In the genomic region with DNA sequence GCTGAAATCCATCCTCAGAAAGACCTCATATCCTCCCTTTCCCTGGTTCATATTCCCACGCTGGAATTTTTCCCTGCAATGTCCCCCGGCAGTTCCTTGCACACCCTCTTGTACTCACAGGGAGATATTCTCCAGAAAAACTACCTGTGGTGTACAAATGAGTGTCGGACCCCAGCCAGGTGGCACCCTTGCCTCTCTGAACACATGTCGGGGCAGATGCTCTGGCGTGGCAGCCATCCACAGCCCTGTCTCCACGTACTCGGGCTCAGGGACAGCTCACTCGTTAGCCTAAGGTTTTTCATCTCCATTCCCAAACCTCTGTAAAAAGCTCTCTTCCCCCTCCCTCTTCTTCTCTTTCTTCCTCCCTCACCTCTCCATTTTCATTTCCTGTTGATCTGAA, we compare ENCODE assay signal across 19 mouse cellular contexts.
"Had no signal": no experiment of that assay in that cellular context is flagged by ENCODE, and none has a peak within 500 bp of the region (broad histone marks: within the 10 kb centered on the region; RNA-seq: fewer than 3 reads in every experiment).

No protein-coding gene starts in this region.

- ATAC-seq: lung, postnatal 0 days; midbrain, embryonic 13.5 days had no signal

- H3K9ac ChIP-seq: limb, embryonic 13.5 days; liver, embryonic 13.5 days; lung, embryonic 14.5 days; midbrain, embryonic 13.5 days; neural tube, embryonic 12.5 days had no signal

- H3K9me3 ChIP-seq: limb, embryonic 10.5 days; limb, embryonic 13.5 days; liver, embryonic 13.5 days; midbrain, embryonic 13.5 days; neural tube, embryonic 12.5 days had no signal

- H3K36me3 ChIP-seq: limb, embryonic 10.5 days; limb, embryonic 13.5 days; liver, embryonic 13.5 days; midbrain, embryonic 13.5 days; neural tube, embryonic 12.5 days had no signal

- H3K4me1 ChIP-seq: limb, embryonic 10.5 days; limb, embryonic 13.5 days; liver, embryonic 13.5 days; midbrain, embryonic 13.5 days; neural tube, embryonic 12.5 days had no signal

- H3K4me3 ChIP-seq: layer of hippocampus, adult 2 months; limb, embryonic 10.5 days; limb, embryonic 13.5 days; liver, embryonic 13.5 days; midbrain, embryonic 13.5 days; neural tube, embryonic 12.5 days had no signal

- DNase-seq: kidney, adult 18-20 months; kidney, adult 9 months; kidney, postnatal 14 days; kidney, postnatal 4 days; layer of hippocampus, adult 9-11 months; liver; liver, embryonic 13.5 days; lung, embryonic 14.5 days; retina, postnatal 1 day; right cerebral cortex, postnatal 25 days; spleen, adult 18-20 months; thymus, adult 18-20 months had no signal

- H3K27me3 ChIP-seq: limb, embryonic 13.5 days; liver, embryonic 13.5 days; midbrain, embryonic 13.5 days; neural tube, embryonic 12.5 days had no signal

- H3K27ac ChIP-seq: layer of hippocampus, adult 2 months; limb, embryonic 10.5 days; limb, embryonic 13.5 days; liver, embryonic 13.5 days; macrophage; midbrain, embryonic 13.5 days; neural tube, embryonic 12.5 days had no signal

- H3K4me2 ChIP-seq: limb, embryonic 13.5 days; liver, embryonic 13.5 days; lung, embryonic 14.5 days; midbrain, embryonic 13.5 days; neural tube, embryonic 12.5 days had no signal
